Mouse (Mus musculus): ENCODE data around the gene Trpt1.

- TF ChIP-seq CTCF (conservative IDR thresholded peaks at IDR 0.05; ENCODE audit: insufficient read depth, insufficient read length, low read depth, low read length): no peak
- no peak for TF ChIP-seq POLR2A (IDR thresholded peaks at IDR 0.05; ENCODE audit: low read depth, low read length)
Measured at GRCm38 (mm10) chr19:6974211-6975205, 21.4 kb upstream of the Trpt1 start, which contains the start of gene Ppp1r14b.
